Mouse (Mus musculus) spleen, adult 2 months (tissue): ENCODE data around the gene Trpv6. TPM values are rescaled to one million over a fixed set of nuclear protein-coding genes. Genes with fewer than 3 reads are reported as not detected.

Experiments used
- DNase-seq, 2 experiments: peaks; one replicate each; pipeline versions ENCODE4 v3.0.0 to v3.0.0-alpha.2; 2012 to 2021; ENCODE audit warnings: low spot score in 2 of 2, low read depth in 1 of 2
- H3K27ac ChIP-seq: fragments of 200-500 bp; 2 replicates; pipeline ENCODE4 v1.5.1; 2012; ENCODE audit warnings: low read length, inconsistent platforms; ENCODE audit not compliant: insufficient read depth
- H3K27me3 ChIP-seq: fragments of 200-500 bp; 2 replicates; pipeline ENCODE4 v1.6.1; 2012; ENCODE audit warnings: mild to moderate bottlenecking, moderate library complexity, low read length, inconsistent platforms; ENCODE audit not compliant: control insufficient read depth, insufficient read depth
- H3K36me3 ChIP-seq: fragments of 200-500 bp; 2 replicates; pipeline ENCODE4 v1.6.1; 2012; ENCODE audit warnings: mild to moderate bottlenecking, low read length, inconsistent platforms; ENCODE audit not compliant: control insufficient read depth, insufficient read depth
- H3K4me1 ChIP-seq: fragments of 200-500 bp; 2 replicates; pipeline ENCODE4 v1.6.1; 2011; ENCODE audit warnings: inconsistent platforms; ENCODE audit not compliant: control insufficient read depth, insufficient read depth, insufficient read length
- H3K4me3 ChIP-seq: fragments of 200-500 bp; 2 replicates; pipeline ENCODE4 v1.5.1; 2011; ENCODE audit warnings: mild to moderate bottlenecking, inconsistent platforms; ENCODE audit not compliant: insufficient read depth, insufficient read length; ENCODE audit errors: extremely low read depth
- CTCF ChIP-seq: fragments of 200-500 bp; IDR thresholded peaks from 2 replicates; pipeline ENCODE4 v1.5.1; 2011; ENCODE audit warnings: mild to moderate bottlenecking, inconsistent platforms; ENCODE audit not compliant: insufficient read depth, insufficient read length, insufficient replicate concordance; ENCODE audit errors: extremely low read depth
- POLR2A ChIP-seq: fragments of 200-500 bp; IDR thresholded peaks from 2 replicates; pipeline ENCODE4 v1.6.1; 2011; ENCODE audit warnings: low read depth, low read length, inconsistent platforms
- WGBS: fragments of 180-500 bp; shearing (Covaris S2); methylation state at CpG from one replicate; pipeline ENCODE4 v1.1.7; 2018; 5-methylcytosine and 5-hydroxymethylcytosine counted together
- polyA plus RNA-seq: library from polyadenylated mRNA; depleted of rRNA; stranded (reverse); fragments of >200 nt; gene quantifications from 2 replicates; pipeline ENCODE4 v1.2.3, GENCODE M21; 2012

The Trpv6 gene
- polyA plus RNA-seq, 1 experiment = 0.06 TPM

- WGBS = 88% methylated on average over 4 of the region's 4 CpGs
- no peak overlapping the region for H3K4me3 ChIP-seq
- no peak for DNase-seq
- H3K4me1 ChIP-seq = no peaks in the 10 kb centered on the region
- H3K27me3 ChIP-seq = no peaks in the 10 kb centered on the region
- no peaks in the 10 kb centered on the region for H3K36me3 ChIP-seq
- TF ChIP-seq POLR2A (no peak), CTCF (no peak)
- no peak overlapping the region for H3K27ac ChIP-seq
Observed at GRCm38 (mm10) chr6:41642765-41643164, 6.6 kb upstream of the Trpv6 start.

GRCm38 (mm10) chr6:41641173-41641866 is 5.1 kb upstream of the Trpv6 start:
- H3K4me1 ChIP-seq = no peaks in the 10 kb centered on the region
- 86% methylated on average over 6 of the region's 6 CpGs for WGBS
- no peaks in the 10 kb centered on the region for H3K27me3 ChIP-seq
- H3K36me3 ChIP-seq = no peaks in the 10 kb centered on the region
- DNase-seq = no peak
- no peak overlapping the region for H3K27ac ChIP-seq
- TF ChIP-seq POLR2A (no peak), CTCF (no peak)
- H3K4me3 ChIP-seq = no peak overlapping the region

GRCm38 (mm10) chr6:41640449-41640848 is 4.2 kb upstream of the Trpv6 start:
- Histone ChIP-seq H3K36me3 (no peaks in the 10 kb centered on the region), H3K4me3 (no peak overlapping the region), H3K27me3 (no peaks in the 10 kb centered on the region), H3K4me1 (no peaks in the 10 kb centered on the region), H3K27ac (no peak overlapping the region)
- WGBS = 86% methylated on average over 3 of the region's 3 CpGs
- DNase-seq = no peak
- TF ChIP-seq CTCF (no peak), POLR2A (no peak)

- H3K27me3 ChIP-seq = no peaks in the 10 kb centered on the region
- no peak for DNase-seq
- H3K27ac ChIP-seq = no peak overlapping the region
- no peaks in the 10 kb centered on the region for H3K36me3 ChIP-seq
- 89% methylated on average over 6 of the region's 6 CpGs for WGBS
- no peak overlapping the region for H3K4me3 ChIP-seq
- H3K4me1 ChIP-seq = no peaks in the 10 kb centered on the region
- TF ChIP-seq CTCF (no peak), POLR2A (no peak)
Observed at GRCm38 (mm10) chr6:41637927-41638506, 1.8 kb upstream of the Trpv6 start.

GRCm38 (mm10) chr6:41637393-41637792 is 1.2 kb upstream of the Trpv6 start:
- Histone ChIP-seq H3K4me3 (no peak overlapping the region), H3K27me3 (no peaks in the 10 kb centered on the region), H3K36me3 (no peaks in the 10 kb centered on the region), H3K4me1 (no peaks in the 10 kb centered on the region), H3K27ac (no peak overlapping the region)
- DNase-seq = no peak
- TF ChIP-seq CTCF (no peak), POLR2A (no peak)
- 62% methylated on average over 1 of the region's 1 CpGs for WGBS

- WGBS = 70% methylated on average over 1 of the region's 1 CpGs
- Histone ChIP-seq H3K36me3 (no peaks in the 10 kb centered on the region), H3K27me3 (no peaks in the 10 kb centered on the region), H3K4me1 (no peaks in the 10 kb centered on the region), H3K27ac (no peak overlapping the region), H3K4me3 (no peak overlapping the region)
- TF ChIP-seq CTCF = no peak
- no peak for TF ChIP-seq POLR2A
- no peak for DNase-seq
Observed at GRCm38 (mm10) chr6:41635211-41635610, 994 bp downstream of the Trpv6 start.

- Histone ChIP-seq H3K27me3 (no peaks in the 10 kb centered on the region), H3K36me3 (no peaks in the 10 kb centered on the region), H3K4me3 (no peak overlapping the region), H3K4me1 (no peaks in the 10 kb centered on the region), H3K27ac (no peak overlapping the region)
- TF ChIP-seq POLR2A = no peak
- no peak for TF ChIP-seq CTCF
- 80% methylated on average over 4 of the region's 4 CpGs for WGBS
- no peak for DNase-seq
Observed at GRCm38 (mm10) chr6:41631549-41631948, 4.7 kb downstream of the Trpv6 start.
